8 mouse cellular contexts compared by ENCODE assay signal in the genomic region with DNA sequence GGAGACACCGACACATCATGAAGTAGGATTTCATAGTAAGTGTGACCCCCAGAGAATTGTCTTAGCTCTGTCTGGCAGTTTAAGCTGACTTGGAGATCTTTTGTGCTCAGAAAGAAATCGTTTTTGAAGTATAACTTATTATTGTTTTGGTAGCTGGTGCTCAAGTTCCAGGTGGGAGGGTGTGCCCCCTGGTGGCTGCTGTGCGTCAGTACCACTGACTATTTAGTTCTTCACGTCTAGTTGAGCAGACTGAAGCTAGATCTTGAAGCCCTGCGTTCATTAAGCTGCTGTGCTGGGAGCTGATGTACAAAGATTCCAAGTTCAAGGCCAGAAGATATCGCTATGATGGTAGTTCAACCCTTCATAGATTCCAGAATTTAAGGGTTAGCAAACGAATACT.
A peak's percentile ranks its signal among the peaks of the same experiment; 100 is the strongest.
DNase-seq lines count a peak whose midpoint lies in the region; TF ChIP-seq lines count a peak whose summit lies in the region.

No protein-coding gene starts in this region.

- peaks cover 10% of the 10 kb centered on the region for H3K79me2 ChIP-seq in myocyte (ENCODE audit: control insufficient read depth, insufficient read depth)

- no peaks in the 10 kb centered on the region for H3K27me3 ChIP-seq in myocyte (ENCODE audit: control insufficient read depth, insufficient read depth, insufficient read length)

- peak; percentile 64 for DNase-seq in layer of hippocampus, adult 11-12 months (ENCODE audit: low spot score)
- no peak for DNase-seq in layer of hippocampus, adult 9-10 months (ENCODE audit: low spot score)
- peak; percentile 59 for DNase-seq in Muller cell, postnatal 12 days (ENCODE audit: inconsistent ontology term)
- peak; percentile 43 to 56 for DNase-seq in cerebellum, postnatal 36 days
- DNase-seq in heart, postnatal 10 days = peak; percentile 68 to 79
- DNase-seq in left cerebral cortex, postnatal 25 days (ENCODE audit: low spot score in 2 of 2) = peak; percentile 42 to 64
- DNase-seq in thymus, postnatal 25 days = peak; percentile 62

- H3K4me2 ChIP-seq in myocyte (ENCODE audit: low read depth) = peak overlapping the region; percentile 13

- H3K36me3 ChIP-seq in myocyte (ENCODE audit: control insufficient read depth, insufficient read depth) = no peaks in the 10 kb centered on the region

- no peak overlapping the region for H3K4me3 ChIP-seq in myocyte

- intact Hi-C loops in heart, postnatal 10 days (cut with DNase I) = loop anchor here (1.0 to 5.0 kb wide), 5 partner anchors 72 to 656 kb away; a partner anchor contains a TSS
- intact Hi-C loops in left cerebral cortex, postnatal 25 days (cut with DNase I) = loop anchor here (5.0 kb wide), 3 partner anchors 229 to 599 kb away; no protein-coding TSS in a partner anchor

- no peak for TF ChIP-seq POLR2A in myocyte (IDR thresholded peaks at IDR 0.05; ENCODE audit: insufficient read length, low read depth)

- H3ac ChIP-seq in myocyte (ENCODE audit: control insufficient read depth, insufficient read length) = no peak overlapping the region

TF ChIP-seq in myocyte, 11 proteins besides CTCF, POLR2A, EP300 and RAD21:
- peak; percentile 18 for TF ChIP-seq SRF (IDR thresholded peaks at IDR 0.05; ENCODE audit: control insufficient read depth, insufficient read length, low read depth)
- TF ChIP-seq CEBPB (IDR thresholded peaks at IDR 0.05; ENCODE audit: insufficient read depth, poor library complexity, severe bottlenecking) = no peak
